Mouse (Mus musculus) R1 (cell line): Measurements from ENCODE around the gene Cachd1.
A peak's percentile ranks its signal among the peaks of the same experiment; 100 is the strongest.

Source experiments
- DNase-seq: peaks from one replicate; pipeline ENCODE4 v3.0.0-alpha.2; 2018; ENCODE audit warnings: low read depth, low spot score

Gene Cachd1

GRCm38 (mm10) chr4:100776043-100776870, at the start of gene Cachd1:
Gene Cachd1, plus strand, starts transcription at chr4:100776675.
- peak; percentile 67 for DNase-seq

GRCm38 (mm10) chr4:100728896-100729479, 47.5 kb upstream of the Cachd1 start:
- peak; percentile 54 for DNase-seq

GRCm38 (mm10) chr4:100735098-100735935, 41.2 kb upstream of the Cachd1 start:
- no peak for DNase-seq

GRCm38 (mm10) chr4:100735936-100736349, 40.5 kb upstream of the Cachd1 start:
- DNase-seq, result no peak

GRCm38 (mm10) chr4:100743615-100744014, 32.9 kb upstream of the Cachd1 start:
- no peak for DNase-seq

GRCm38 (mm10) chr4:100752278-100752677, 24.2 kb upstream of the Cachd1 start:
- no peak for DNase-seq

- no peak for DNase-seq
Measured at GRCm38 (mm10) chr4:100755632-100756031, 20.8 kb upstream of the Cachd1 start.

GRCm38 (mm10) chr4:100756499-100756898, 20.0 kb upstream of the Cachd1 start:
- no peak for DNase-seq

GRCm38 (mm10) chr4:100758265-100758898, 18.1 kb upstream of the Cachd1 start:
- no peak for DNase-seq

GRCm38 (mm10) chr4:100759603-100760002, 16.9 kb upstream of the Cachd1 start:
- no peak for DNase-seq

- DNase-seq, result no peak
Measured at GRCm38 (mm10) chr4:100760416-100760815, 16.1 kb upstream of the Cachd1 start.

- DNase-seq, result no peak
Measured at GRCm38 (mm10) chr4:100768606-100769005, 7.9 kb upstream of the Cachd1 start.

- DNase-seq, result no peak
Measured at GRCm38 (mm10) chr4:100776871-100777375, 448 bp downstream of the Cachd1 start.

GRCm38 (mm10) chr4:100777376-100778041, 1.0 kb downstream of the Cachd1 start:
- DNase-seq, result peak; percentile 82

GRCm38 (mm10) chr4:100778082-100778481, 1.6 kb downstream of the Cachd1 start:
- peak; percentile 24 for DNase-seq

- peak; percentile 50 for DNase-seq
Measured at GRCm38 (mm10) chr4:100779023-100779422, 2.5 kb downstream of the Cachd1 start.

GRCm38 (mm10) chr4:100779695-100780094, 3.2 kb downstream of the Cachd1 start:
- DNase-seq, result no peak

GRCm38 (mm10) chr4:100780911-100781310, 4.4 kb downstream of the Cachd1 start:
- no peak for DNase-seq

- DNase-seq, result no peak
Measured at GRCm38 (mm10) chr4:100782348-100782747, 5.9 kb downstream of the Cachd1 start.

GRCm38 (mm10) chr4:100782891-100783290, 6.4 kb downstream of the Cachd1 start:
- no peak for DNase-seq

- no peak for DNase-seq
Measured at GRCm38 (mm10) chr4:100787201-100787600, 10.7 kb downstream of the Cachd1 start.
